Mouse (Mus musculus): ENCODE results near the gene Cuta.

DNA sequence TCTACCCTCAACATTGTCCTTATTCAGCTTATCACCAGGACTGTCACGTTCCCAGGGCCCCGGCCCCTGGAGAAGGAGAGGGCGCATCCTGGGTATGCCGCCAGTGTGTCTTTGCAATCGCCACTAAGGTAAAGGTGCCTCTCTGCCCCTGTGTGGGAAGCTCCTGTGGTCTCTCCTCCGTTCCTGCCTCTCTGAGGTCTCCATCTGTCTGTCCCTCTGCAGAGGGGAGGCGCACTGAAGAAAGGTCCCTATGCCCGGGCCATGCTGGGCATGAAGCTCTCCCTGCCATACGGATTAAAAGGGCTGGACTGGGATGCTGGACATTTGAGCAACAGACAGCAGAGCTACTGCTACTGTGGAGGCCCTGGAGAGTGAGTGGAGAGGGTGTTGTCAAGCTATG, 4.3 kb downstream of the Cuta start:
- TF ChIP-seq POLR2A (IDR thresholded peaks at IDR 0.05; ENCODE audit: insufficient read length, low read depth) (no peak), MAX (IDR thresholded peaks at IDR 0.05; ENCODE audit: low read depth) (no peak), USF1 (IDR thresholded peaks at IDR 0.05; ENCODE audit: low read depth) (no peak), MYOG (IDR thresholded peaks at IDR 0.05; ENCODE audit: control insufficient read depth in 1 of 3, insufficient read depth in 1 of 3, insufficient read length in 2 of 3, low read depth in 2 of 3) (no peak), TCF3 (IDR thresholded peaks at IDR 0.05; ENCODE audit: insufficient read length, low read depth) (no peak), E2F4 (IDR thresholded peaks at IDR 0.05; ENCODE audit: insufficient read depth) (no peak), POLR2AphosphoS2 (IDR thresholded peaks at IDR 0.05; ENCODE audit: insufficient read length, low read depth) (no peak), CEBPB (IDR thresholded peaks at IDR 0.05; ENCODE audit: insufficient read depth, poor library complexity, severe bottlenecking) (no peak), TCF12 (IDR thresholded peaks at IDR 0.05; ENCODE audit: insufficient read depth, poor library complexity, severe bottlenecking) (no peak)
